Mouse (Mus musculus): ENCODE results near the gene Wwc1. TPM values are rescaled to one million over a fixed set of nuclear protein-coding genes. Genes with fewer than 3 reads are reported as not detected.
A peak's percentile ranks its signal among the peaks of the same experiment; 100 is the strongest.

Wwc1 gene
- 100 to 1,000 TPM; 101 to 113 TPM for total RNA-seq (2021)
- long read RNA-seq, experiment 1, full-length matches to known transcripts, result 61 of 87 reads
- long read RNA-seq, experiment 1, partial matches to known transcripts, result 16 of 87 reads
- long read RNA-seq, experiment 1, other reads (novel, unspliced or antisense), result 10 of 87 reads
- long read RNA-seq, experiment 2, full-length matches to known transcripts, result 64 of 95 reads
- long read RNA-seq, experiment 2, partial matches to known transcripts, result 18 of 95 reads
- long read RNA-seq, experiment 2, other reads (novel, unspliced or antisense), result 13 of 95 reads

DNA sequence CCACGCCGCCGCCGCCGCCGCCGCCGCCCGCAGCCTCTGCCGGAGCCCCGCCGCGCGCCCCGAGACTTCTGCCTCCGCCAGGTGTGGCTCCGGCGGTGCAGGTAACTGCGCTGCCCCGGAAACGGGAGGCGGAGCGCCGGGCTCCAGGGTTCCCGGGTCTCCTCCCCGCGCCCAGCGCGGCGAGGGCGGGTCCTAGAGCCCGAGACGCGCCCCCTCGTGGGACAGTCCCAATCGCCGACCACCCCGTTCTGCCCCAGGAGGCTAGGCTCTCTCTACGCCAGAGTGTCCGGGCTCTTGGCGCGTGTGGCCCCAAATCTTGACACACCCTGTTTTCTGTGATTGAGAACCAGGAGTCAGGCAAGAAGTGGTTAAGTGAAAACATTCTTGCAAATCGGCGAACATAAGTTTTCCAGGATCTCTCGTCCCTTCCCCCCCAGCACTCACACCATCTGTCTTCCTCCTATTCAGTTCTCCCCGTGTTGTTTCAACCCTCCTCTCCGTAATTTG, at the start of gene Wwc1:
TSS of gene Wwc1 (minus strand) at position 117 of the 507 bp plus-strand sequence.
- peak; percentile 59 to 71 for DNase-seq (ENCODE audit: low spot score in 2 of 2)

DNA sequence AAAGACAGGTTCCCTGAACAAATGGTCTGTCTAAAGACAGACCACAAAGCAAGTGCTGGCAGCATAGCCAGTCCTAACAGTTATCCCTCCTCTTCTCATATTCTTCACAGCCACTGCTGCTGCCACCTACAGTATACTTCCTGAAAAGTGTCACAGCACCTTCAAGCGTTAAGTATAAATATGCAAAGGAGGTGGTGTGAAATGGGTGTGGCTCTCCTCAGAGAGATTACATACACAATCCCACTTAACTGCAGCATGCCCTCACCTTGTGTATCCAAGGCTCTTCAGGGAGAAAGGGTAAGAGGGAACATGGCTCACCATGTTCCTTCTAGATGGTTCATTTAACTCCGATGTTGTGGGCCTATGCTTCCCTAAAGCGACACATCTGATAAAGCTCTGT, 39.7 kb upstream of the Wwc1 start:
- no peak for DNase-seq (ENCODE audit: low spot score in 2 of 2)

DNA sequence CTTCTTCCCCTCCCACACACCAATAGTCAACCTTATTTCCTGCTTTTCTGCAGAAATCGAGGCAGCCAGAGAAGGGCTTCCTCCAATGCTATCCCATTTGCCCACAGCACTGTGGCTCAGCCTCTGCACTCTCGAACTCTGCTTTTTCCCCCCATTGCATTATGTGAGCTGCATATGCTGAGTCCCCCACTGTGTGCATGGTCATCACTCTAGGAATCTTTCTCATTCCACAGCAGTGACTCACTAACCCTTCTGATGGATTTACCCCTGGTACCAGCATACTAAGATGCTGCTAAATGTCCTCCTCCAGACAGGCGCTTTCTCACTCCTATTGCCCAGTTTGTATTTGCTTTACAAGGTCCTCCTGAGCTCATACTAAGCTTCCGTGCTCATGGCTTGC, 32.9 kb upstream of the Wwc1 start:
- no peak for DNase-seq (ENCODE audit: low spot score in 2 of 2)

DNA sequence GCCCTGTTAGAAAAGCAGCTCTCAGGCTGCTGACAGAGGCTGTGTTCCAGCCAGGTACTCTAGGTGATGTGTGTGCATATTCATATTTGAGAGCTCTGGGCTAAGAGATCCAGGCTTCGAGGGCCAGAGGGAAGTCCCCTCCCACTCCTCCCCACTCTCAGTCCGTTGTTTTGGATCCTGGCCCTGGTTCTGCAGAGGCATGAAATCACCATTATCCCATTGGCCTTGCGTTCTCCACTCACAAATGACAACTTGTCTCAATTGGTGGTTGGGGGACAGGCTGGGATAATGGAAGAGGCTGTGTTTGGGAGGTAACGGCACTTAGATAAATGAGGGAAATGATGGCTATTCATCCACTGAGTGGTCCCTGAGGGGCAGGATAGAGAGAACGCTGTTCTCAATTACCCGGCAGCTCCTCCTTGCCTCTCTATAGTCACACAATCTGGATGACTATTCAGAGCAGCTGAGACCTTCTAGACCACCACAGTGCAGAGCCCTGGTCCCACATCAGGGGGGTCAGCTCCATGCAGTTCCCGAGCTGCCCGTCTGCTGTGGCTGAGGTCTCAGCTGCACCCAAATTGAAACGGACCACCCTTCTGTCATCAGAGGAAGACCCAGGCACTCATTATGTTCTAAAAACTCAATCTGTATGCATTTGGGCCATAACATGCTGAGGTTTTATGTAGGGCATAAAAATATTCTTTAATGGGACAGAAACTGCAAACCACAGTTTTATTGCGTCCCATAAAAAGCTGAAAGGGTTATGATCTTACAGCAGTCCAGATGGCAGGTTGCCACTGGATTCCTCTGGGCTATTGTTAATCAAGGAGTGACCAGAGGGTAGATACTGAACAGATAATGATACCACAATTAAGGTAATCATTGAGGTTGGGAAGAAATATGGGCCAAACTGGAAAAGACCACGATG, 29.2 kb upstream of the Wwc1 start:
- no peak for DNase-seq (ENCODE audit: low spot score in 2 of 2)

DNA sequence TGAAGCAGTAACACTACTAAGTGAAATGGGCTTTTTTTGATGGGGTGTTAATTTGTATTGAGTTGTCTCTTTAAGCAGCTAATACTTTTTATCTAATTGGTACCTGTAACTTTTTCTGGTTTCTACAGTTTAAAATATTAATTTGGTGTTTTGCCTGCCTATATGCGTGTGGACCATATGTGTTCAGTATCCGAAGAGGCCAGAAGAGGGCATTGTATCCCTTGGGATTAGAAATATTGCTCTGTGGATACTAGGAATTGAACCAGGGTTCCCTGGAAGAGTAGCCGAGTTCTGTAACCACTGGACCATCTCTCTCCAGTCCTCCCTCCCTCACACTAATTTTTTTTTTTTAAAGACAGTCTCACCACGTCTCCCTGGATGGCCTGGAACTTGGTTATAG, 22.6 kb upstream of the Wwc1 start:
- DNase-seq (ENCODE audit: low spot score in 2 of 2), result no peak

DNA sequence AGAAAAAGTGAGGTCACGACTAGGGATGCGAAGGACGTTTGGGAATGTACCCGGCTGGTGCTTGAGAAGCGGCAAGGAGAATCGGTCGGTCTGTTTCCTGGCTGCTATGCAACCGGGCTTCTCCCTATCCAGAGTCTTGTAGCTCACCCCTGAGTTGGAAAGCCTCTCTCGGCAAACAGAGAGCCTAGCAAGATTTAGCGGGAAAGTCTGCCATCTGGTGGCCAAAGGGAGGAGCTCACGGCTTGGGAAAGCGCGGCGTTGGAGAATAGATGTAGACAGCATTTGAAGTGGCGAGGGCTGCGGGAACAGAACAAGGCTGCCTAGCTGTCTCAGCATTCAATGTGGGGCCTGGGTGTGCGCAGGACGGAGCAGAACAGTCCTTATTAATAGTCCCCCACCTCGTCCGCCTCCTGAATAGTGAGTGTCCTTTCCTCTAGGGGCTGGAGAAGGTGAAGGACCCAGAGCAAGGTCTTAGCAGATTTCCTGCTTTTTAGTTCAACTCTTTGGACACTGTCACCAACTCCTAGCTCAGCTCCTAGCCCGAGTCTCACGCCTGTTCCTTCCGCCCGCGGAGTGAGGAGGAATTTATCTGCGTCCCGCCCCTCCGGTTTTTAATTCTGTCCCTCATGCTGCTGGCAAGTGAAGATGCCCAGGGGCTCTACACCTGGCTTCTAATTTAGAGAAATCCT, 21.1 kb upstream of the Wwc1 start:
- peak; percentile 93 to 96 for DNase-seq (ENCODE audit: low spot score in 2 of 2)

DNA sequence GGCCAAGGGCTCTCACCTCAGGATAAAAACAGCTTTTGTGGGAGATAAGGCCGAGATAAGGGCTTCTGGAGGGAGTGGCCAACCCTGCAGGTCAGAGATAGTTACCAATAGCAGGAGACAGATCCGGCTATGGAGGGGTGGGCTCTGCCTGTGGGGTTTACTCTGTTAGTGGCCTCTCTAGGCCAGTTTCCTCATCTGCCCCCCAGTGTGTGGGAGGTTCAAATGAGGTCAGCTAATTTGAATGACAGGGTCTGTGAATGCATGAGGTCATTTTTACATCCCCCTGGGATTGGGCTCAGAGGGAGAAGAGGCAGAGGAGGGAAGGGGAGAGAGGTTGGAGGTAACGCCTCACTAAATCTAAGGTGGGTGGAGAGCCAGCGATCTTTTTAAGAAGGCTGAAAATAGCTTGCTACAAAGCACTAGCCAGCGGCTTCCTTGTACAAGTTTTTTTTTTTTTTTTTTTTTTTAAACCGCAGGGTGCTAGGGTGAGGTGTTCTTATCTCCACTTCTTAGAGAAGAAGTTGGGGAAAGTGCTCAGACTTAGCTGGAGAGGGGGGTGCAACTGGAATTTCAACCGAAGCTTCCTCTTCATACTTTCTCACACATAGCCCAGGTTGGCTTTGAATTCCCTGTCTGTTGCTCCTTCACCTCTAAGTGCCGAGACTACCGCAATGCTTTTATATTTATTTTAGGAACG, 20.4 kb upstream of the Wwc1 start:
- DNase-seq (ENCODE audit: low spot score in 2 of 2), result no peak

DNA sequence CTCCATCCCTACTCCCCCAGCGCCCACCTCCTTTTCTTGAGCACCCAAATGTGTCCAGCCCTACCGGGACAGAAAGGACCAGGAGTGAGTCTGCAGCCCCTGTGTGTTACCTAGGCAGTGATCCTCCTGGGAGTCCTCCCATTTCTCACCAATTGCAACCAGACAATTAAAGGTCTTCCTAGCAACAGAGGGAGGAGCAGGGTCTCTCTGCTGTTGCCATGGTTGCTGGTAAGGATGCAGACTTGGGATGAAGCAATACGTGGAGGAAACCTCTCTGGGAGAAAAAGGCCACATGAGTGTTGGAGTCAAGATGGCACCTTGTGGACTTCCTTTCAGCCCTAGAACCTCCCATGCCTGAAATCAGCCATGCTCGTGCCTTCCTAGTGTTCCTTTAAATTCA, 19.7 kb upstream of the Wwc1 start:
- no peak for DNase-seq (ENCODE audit: low spot score in 2 of 2)

DNA sequence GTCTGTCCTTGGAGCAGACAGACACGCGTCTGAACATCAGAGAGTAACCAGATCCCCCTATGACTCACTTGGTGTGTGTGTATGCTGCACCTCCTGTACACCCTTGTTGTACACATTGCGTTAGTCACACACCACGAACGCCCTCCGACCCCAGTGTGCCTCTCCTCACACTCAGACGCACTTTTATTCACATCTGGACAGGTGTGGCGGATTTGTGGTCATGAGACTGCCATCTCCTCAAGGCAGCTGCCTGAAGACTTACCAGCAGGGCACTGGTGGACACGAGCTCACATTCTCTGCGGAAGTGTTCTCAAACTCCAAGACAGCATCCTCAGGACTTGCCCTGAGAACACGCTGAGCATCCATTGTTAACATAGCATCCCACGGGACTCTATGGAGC, 17.7 kb upstream of the Wwc1 start:
- DNase-seq (ENCODE audit: low spot score in 2 of 2), result no peak

DNA sequence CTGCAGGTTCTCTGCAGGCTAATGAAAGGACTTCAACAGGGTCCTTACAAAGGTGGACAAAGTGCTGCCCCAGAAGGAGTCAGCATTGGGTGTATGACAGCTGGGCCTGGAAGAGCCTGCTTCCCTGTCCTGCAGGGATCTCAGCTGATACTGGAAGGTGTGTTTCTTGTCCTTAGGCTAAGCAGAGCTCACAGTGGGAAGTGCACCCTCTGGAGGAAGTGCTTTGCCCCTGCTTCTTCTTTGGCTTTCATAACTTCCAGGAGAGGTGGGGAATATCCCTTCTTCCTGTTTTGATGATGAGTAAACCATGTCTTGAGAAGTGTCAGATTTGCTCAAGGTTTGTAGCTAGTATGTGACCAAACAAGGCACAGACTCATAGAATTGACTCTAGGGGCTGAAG, 15.0 kb upstream of the Wwc1 start:
- DNase-seq (ENCODE audit: low spot score in 2 of 2), result no peak

DNA sequence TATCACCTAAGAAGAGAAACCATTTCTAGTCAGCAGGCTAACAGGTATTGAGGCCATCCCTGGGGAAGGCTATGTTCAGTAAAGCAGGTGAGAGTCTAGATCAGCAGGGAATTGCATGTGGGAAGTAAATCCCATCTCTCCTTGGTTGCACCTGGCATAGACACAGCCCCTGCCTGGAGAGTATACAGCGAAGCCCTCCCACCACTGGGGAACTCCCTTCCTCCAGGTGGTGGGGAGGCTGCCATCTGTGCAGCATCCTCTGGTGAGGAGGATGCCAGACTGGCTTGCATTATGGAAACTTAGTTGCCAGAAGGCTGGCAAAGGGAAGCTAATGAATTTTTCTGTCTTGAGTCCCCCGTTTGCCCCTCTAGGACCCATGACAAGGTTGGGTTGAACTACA, 11.5 kb upstream of the Wwc1 start:
- DNase-seq (ENCODE audit: low spot score in 2 of 2), result peak; percentile 64 to 66

DNA sequence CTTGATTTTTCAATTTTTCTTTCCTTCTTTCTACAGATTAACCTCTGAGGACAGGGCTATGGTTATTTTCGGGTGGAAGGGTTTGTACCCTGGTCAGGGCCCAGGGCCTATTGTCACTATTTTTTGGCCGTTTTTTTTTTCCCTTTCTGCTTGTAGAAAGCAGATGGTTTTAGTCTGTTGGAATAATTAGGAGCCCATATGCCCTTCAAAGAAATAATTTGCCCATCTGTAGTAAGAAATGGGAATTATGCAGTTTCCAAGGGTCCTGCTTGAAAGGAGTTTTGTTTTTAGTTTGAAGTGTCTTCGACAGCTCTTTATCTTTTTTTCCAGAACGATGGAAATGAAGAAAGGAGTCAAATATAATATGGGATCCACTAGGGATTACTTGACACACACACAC, 9.6 kb upstream of the Wwc1 start:
- no peak for DNase-seq (ENCODE audit: low spot score in 2 of 2)

DNA sequence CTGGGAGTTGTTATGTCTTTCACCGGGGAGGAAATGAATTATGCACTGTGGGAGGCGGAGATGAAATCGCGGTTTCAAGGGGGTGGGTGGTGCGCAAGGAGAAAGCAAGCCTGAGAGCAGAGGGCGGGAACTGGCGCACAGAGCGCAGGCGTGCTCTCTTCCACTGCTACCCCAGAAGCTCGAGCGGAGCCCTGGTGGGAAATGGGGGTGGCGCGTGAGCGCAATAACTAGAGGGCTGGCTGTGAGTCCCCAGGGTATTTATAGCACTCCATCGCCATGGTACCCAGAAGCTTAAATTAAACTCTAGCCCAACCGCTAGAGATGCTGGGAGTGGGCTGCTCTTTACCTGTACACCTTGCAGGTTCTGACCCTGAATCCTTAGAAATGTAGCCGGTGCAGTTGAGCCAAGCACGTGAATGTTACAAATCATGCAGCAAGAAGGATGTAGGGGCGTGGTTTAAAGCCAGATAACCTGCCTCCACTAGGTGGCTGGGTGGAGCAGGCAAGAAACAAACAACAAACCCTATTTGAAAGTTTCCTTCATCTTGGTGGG, 5.6 kb upstream of the Wwc1 start:
- DNase-seq (ENCODE audit: low spot score in 2 of 2), result peak; percentile 66 to 80

DNA sequence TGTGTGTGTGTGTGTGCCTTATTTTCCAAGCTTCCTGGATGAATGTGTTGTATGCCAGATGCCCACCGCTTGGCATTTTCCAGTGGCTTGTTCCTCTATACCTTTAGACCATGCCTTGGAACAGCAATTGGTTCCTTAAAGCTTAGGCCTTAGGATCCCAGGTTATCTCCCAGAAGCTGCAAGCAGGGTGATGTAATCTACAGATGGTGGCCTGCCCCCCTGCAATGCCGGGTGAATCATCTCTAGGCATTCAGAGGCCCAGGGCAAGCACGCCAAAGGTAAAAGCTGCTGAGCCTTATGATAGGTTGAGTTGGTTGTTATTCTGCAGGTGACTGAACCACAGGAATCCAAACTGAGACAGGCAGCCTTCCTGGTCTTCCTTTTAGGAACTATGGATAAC, 2.4 kb upstream of the Wwc1 start:
- no peak for DNase-seq (ENCODE audit: low spot score in 2 of 2)

DNA sequence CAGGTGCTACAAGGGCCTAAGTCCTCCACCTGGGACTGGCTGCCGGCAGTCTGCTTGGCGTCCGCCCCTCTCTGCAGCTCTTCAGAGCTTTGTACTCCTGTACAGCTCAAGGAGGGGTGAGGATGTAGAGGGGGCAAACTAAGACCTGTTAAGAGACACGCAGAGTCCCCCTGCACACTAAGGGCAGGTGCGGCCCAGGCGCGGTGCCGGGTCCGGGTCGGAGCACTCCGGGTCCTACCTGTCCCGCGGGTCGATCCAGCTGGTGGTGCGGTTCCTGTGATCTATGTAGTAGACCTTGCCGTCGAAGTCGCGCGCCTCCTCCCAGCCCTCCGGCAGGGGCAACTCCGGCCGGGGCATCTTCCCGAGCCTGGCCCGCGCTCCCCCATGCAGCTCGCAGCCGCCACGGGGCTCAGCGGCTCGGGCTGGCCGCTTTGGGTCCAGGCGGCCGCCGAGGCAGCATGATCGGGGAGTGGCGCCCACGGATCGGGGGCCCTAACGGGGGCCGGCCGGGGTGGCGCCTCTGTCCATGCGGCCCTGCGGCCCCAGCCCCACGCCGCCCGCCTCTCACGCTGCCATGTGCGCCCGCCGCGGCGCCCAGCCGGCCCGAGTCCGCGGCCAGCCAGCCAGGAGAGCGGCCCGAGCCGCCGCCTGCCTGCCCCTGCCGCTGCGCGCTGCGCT, 455 bp downstream of the Wwc1 start:
- DNase-seq (ENCODE audit: low spot score in 2 of 2), result peak in 1 of 2 experiments; percentile 40

DNA sequence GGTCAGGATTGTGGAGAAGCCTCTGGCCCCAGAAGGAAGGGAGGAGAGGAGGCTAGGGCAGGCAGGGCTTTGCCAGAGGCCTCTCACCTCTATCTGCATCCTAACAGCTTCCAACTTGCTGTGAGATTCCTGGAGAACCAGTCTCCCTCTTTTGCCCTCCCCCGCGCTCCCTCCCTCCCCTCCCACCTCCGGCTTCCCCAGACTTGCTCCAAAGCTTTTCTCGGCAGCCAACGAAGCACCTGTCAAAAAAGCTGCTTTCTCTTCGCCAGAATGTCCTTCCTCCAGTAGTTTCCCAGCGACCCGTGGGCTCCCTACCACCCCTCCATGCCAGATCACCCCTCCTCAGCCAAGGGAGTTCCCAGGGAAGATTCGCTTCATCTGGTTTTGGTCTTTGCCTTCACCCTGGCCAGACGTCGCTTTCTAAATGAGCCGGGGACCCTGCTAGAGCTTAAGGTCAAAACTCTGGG, 1.0 kb downstream of the Wwc1 start:
- no peak for DNase-seq (ENCODE audit: low spot score in 2 of 2)

DNA sequence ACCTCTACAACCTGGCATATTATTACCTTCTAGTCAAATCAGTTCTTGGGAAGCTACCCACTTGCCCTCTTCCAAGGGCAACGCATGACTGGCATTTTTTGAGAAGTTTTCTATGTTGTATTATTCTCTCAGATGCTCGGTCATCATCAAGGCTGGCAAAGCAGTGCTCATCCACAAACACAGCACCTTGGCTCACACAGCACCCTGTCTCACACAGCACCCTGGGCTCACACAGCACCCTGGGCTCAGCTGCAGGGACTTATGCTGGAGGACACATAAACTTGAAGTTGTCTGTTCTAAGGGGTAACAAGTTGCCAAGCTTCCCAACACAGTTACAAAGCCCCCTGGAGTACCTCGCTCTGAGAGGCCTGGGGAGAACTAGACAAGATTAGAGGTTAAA, 2.5 kb downstream of the Wwc1 start:
- DNase-seq (ENCODE audit: low spot score in 2 of 2), result no peak

DNA sequence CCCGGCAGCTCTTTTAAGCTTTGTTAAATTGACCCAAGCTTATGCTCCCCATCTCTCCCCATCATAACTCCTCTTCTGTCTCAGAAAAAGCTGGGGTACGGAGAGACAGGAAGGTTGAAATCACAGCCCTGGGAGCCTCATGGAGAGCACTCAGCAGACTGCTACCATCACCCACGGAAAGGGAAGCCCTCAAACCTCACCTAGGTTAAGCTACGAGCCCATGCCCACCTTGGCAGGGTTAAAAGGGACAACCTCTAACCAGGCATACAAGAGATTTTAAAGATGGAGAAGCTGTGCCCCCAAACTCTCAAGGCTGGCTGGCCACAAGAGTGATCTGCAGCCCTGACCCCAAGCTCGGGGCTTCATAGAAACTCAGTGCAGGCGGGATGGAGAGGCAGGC, 3.2 kb downstream of the Wwc1 start:
- no peak for DNase-seq (ENCODE audit: low spot score in 2 of 2)

DNA sequence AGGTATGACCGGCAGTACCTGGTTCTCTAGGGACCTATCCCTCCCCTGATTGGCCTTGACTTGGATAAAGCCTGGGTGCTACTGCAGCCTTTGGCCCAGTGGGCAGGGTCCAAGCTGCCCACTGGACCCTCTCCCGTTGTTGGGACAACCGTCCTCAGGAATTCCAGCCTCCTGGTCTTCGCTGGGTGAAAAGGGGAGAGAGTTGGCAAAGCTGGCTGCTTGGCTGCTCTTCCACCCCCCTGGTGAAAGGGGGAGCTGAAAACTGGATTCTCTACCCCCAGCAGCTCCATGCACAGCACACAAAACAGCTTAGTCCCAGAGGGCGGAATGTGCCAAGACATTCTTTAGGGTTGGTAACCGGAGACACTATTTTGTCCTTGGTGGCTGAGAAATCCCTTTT, 3.8 kb downstream of the Wwc1 start:
- peak in 1 of 2 experiments; percentile 69 for DNase-seq (ENCODE audit: low spot score in 2 of 2)

Measured in layer of hippocampus, postnatal 14 days (tissue).